Mouse (Mus musculus): Measurements from ENCODE around the gene Map7d2.

GRCm38 (mm10) chrX:159509847-159510715 is 95.7 kb downstream of the Map7d2 start:
- TF ChIP-seq CTCF (IDR thresholded peaks at IDR 0.05; ENCODE audit: borderline replicate concordance, control insufficient read depth, extremely low read depth, insufficient read depth, low read length, poor library complexity) (no peak), POLR2A (IDR thresholded peaks at IDR 0.05; ENCODE audit: control insufficient read depth, extremely low read depth, insufficient read depth, low read length, poor library complexity) (no peak)

Measured in thymus, adult 2 months (tissue).